ENCODE assay signal across 8 mouse cellular contexts in the genomic region with DNA sequence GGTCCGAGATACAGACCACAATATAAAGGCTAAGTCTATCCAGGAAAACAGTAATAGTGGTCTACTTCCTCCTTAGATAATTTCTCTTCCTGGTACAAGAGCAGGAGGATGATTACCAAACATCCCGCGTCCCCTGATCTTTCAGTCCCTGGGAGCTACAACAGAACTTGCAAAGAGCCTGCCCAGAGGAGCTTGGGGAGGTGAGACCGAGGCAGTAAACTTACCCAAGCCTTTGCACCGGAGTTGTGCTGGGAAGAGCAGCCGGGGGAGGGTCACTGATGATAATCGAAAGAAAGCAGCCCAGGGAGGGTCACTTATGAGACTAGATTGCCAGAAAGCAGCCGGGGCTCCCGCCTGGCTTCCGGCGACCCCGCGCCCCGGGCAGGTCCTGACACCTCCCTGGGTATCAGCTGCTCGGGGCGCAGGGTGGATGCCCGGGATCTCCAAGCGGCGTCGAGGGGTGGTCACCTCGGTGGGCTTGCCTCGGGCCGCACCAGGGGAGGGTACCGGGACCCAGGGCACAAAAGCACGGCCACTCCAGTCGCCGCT. TPM values are rescaled to one million over a fixed set of nuclear protein-coding genes. Genes with fewer than 3 reads are reported as not detected.
DNase-seq lines count a peak whose midpoint lies in the region; ATAC-seq and TF ChIP-seq lines count a peak whose summit lies in the region.

No protein-coding gene starts in this region.

- peak overlapping the region; percentile 94 for H3K27ac ChIP-seq in kidney, embryonic 15.5 days
- H3K27ac ChIP-seq in heart, postnatal 0 days (ENCODE audit: low read depth) = peak overlapping the region; percentile 78
- H3K27ac ChIP-seq in lung, embryonic 15.5 days = peak overlapping the region; percentile 89
- H3K27ac ChIP-seq in stomach, embryonic 14.5 days (ENCODE audit: low read length) = peak overlapping the region; percentile 82

- peak; percentile 44 for ATAC-seq in kidney, embryonic 15.5 days (replicated peaks; ENCODE audit: low FRiP score)
- ATAC-seq in heart, postnatal 0 days (ENCODE audit: insufficient read depth, low read depth) = no peak; the same call in 1 of the 2 replicates
- peak; percentile 35 for ATAC-seq in lung, embryonic 15.5 days (ENCODE audit: borderline replicate concordance, extremely low read depth, low FRiP score, low TSS enrichment)
- ATAC-seq in stomach, embryonic 14.5 days (ENCODE audit: insufficient number of reproducible peaks, insufficient read depth, low FRiP score, low read depth) = peak; percentile 12

- DNase-seq in kidney, adult 9 months = no peak
- peak; percentile 50 for DNase-seq in c-Kit-positive CD71-negative TER-119-negative erythroid progenitor cells, embryonic 14.5 days (ENCODE audit: low read depth)
- DNase-seq in heart, postnatal 0 days (ENCODE audit: low spot score) = peak; percentile 10
- DNase-seq in left cerebral cortex, adult 8-10 months (ENCODE audit: low spot score in 2 of 2) = no peak
- no peak for DNase-seq in thymus, postnatal 10 days (ENCODE audit: low spot score in 2 of 2)

- no peak for TF ChIP-seq CTCF in heart, postnatal 0 days (IDR thresholded peaks at IDR 0.05; ENCODE audit: low read depth)

- TF ChIP-seq EP300 in heart, postnatal 0 days (IDR thresholded peaks at IDR 0.05; ENCODE audit: low read depth) = no peak

- peak overlapping the region; percentile 78 for H3K4me2 ChIP-seq in kidney, embryonic 15.5 days
- peak overlapping the region; percentile 76 for H3K4me2 ChIP-seq in heart, postnatal 0 days (ENCODE audit: low read depth, low read length)
- H3K4me2 ChIP-seq in lung, embryonic 15.5 days = peak overlapping the region; percentile 65
- peak overlapping the region; percentile 68 for H3K4me2 ChIP-seq in stomach, embryonic 14.5 days (replicated peaks; ENCODE audit: low read depth, low read length)

- 0 out of 2 replicates have a peak, but pooled peaks cover 5% of the 10 kb centered on the region for H3K4me1 ChIP-seq in kidney, embryonic 15.5 days
- peaks cover 7% of the 10 kb centered on the region; the same call in 1 of the 2 replicates for H3K4me1 ChIP-seq in heart, postnatal 0 days (ENCODE audit: control insufficient read depth, insufficient read depth)
- peaks cover 8% of the 10 kb centered on the region; the same call in 1 of the 2 replicates for H3K4me1 ChIP-seq in lung, embryonic 15.5 days
- H3K4me1 ChIP-seq in stomach, embryonic 14.5 days (ENCODE audit: control insufficient read depth, insufficient read depth, low read length) = no peaks in the 10 kb centered on the region

- peak overlapping the region; percentile 98 for H3K4me3 ChIP-seq in kidney, embryonic 15.5 days (replicated peaks)
- peak overlapping the region; percentile 88 for H3K4me3 ChIP-seq in heart, postnatal 0 days (ENCODE audit: low read depth, low read length)
- H3K4me3 ChIP-seq in lung, embryonic 15.5 days = peak overlapping the region; percentile 78
- peak overlapping the region; percentile 95 for H3K4me3 ChIP-seq in stomach, embryonic 14.5 days (ENCODE audit: low read depth, low read length)

- H3K27me3 ChIP-seq in kidney, embryonic 15.5 days = no peaks in the 10 kb centered on the region
- H3K27me3 ChIP-seq in heart, postnatal 0 days (ENCODE audit: control insufficient read depth, insufficient read depth, low read length) = no peaks in the 10 kb centered on the region
- H3K27me3 ChIP-seq in lung, embryonic 15.5 days = no peaks in the 10 kb centered on the region
- H3K27me3 ChIP-seq in stomach, embryonic 14.5 days (ENCODE audit: control insufficient read depth, insufficient read depth, low read length) = no peaks in the 10 kb centered on the region

- H3K9ac ChIP-seq in kidney, embryonic 15.5 days = peak overlapping the region; percentile 89
- H3K9ac ChIP-seq in heart, postnatal 0 days (replicated peaks; ENCODE audit: low read depth, low read length) = peak overlapping the region; percentile 74
- H3K9ac ChIP-seq in lung, embryonic 15.5 days = peak overlapping the region; percentile 87
- H3K9ac ChIP-seq in stomach, embryonic 14.5 days (replicated peaks; ENCODE audit: low read depth, low read length) = peak overlapping the region; percentile 84

- no peaks in the 10 kb centered on the region for H3K9me3 ChIP-seq in kidney, embryonic 15.5 days (replicated peaks)
- H3K9me3 ChIP-seq in heart, postnatal 0 days (replicated peaks; ENCODE audit: control insufficient read depth, low read length) = no peaks in the 10 kb centered on the region
- no peaks in the 10 kb centered on the region for H3K9me3 ChIP-seq in lung, embryonic 15.5 days
- no peaks in the 10 kb centered on the region for H3K9me3 ChIP-seq in stomach, embryonic 14.5 days (ENCODE audit: control insufficient read depth, low read depth, low read length)

- H3K36me3 ChIP-seq in kidney, embryonic 15.5 days = peaks cover 20% of the 10 kb centered on the region
- peaks cover 20% of the 10 kb centered on the region for H3K36me3 ChIP-seq in heart, postnatal 0 days (replicated peaks; ENCODE audit: control insufficient read depth, insufficient read depth, low read length)
- H3K36me3 ChIP-seq in lung, embryonic 15.5 days = peaks cover 15% of the 10 kb centered on the region
- peaks cover 10% of the 10 kb centered on the region for H3K36me3 ChIP-seq in stomach, embryonic 14.5 days (ENCODE audit: control insufficient read depth, insufficient read depth, low read length)

- WGBS in kidney, embryonic 15.5 days = under 1% methylated on average over 27 of the region's 27 CpGs
- under 1% methylated on average over 27 of the region's 27 CpGs for WGBS in heart, postnatal 0 days
- WGBS in lung, embryonic 15.5 days = under 1% methylated on average over 27 of the region's 27 CpGs
- WGBS in stomach, embryonic 14.5 days = under 1% methylated on average over 25 of the region's 27 CpGs

RNA-seq across cellular contexts. Expression of gene Apaf1, which starts 0.5 kb away (rescaled TPM):
- polyA plus RNA-seq in kidney, embryonic 15.5 days (2015; fragmentation: Nextera tagmentation; extraction: Ambion mirVana) = 17.3 and 19.7 TPM in 2 replicates
- 21.8 and 31.7 TPM in 2 replicates for total RNA-seq in heart, postnatal 0 days (2014; rRNA removed; ENCODE audit: low replicate concordance)
- 5.1 and 6.2 TPM in 2 replicates for polyA plus RNA-seq in heart, postnatal 0 days (2015; fragmentation: Nextera tagmentation; extraction: Ambion mirVana)
- polyA plus RNA-seq in lung, embryonic 15.5 days (2015; fragmentation: Nextera tagmentation; extraction: Ambion mirVana) = 19.0 and 19.3 TPM in 2 replicates
- 24.5 and 27.6 TPM in 2 replicates for polyA plus RNA-seq in stomach, embryonic 14.5 days (2014; fragmentation: Nextera tagmentation; extraction: Ambion mirVana)
- total RNA-seq in left cerebral cortex, adult 8-10 months (2022) = 10 to 100 TPM; 10.6 to 12.7 (median 11.9) TPM

RNA-seq across cellular contexts. Expression of gene Ikbip, which starts 0.7 kb away (rescaled TPM):
- 43.0 and 46.6 TPM in 2 replicates for polyA plus RNA-seq in kidney, embryonic 15.5 days (2015; fragmentation: Nextera tagmentation; extraction: Ambion mirVana)
- total RNA-seq in heart, postnatal 0 days (2014; rRNA removed; ENCODE audit: low replicate concordance) = 21.1 and 28.6 TPM in 2 replicates
- polyA plus RNA-seq in heart, postnatal 0 days (2015; fragmentation: Nextera tagmentation; extraction: Ambion mirVana) = 31.0 and 31.9 TPM in 2 replicates
- 44.1 and 48.0 TPM in 2 replicates for polyA plus RNA-seq in lung, embryonic 15.5 days (2015; fragmentation: Nextera tagmentation; extraction: Ambion mirVana)
- 51.9 and 54.1 TPM in 2 replicates for polyA plus RNA-seq in stomach, embryonic 14.5 days (2014; fragmentation: Nextera tagmentation; extraction: Ambion mirVana)
- total RNA-seq in left cerebral cortex, adult 8-10 months (2022) = 10 to 100 TPM; 11.5 to 19.7 (median 15.6) TPM

RNA-seq across cellular contexts. Expression of gene Slc25a3, which starts 41.8 kb away (rescaled TPM):
- 557 and 573 TPM in 2 replicates for polyA plus RNA-seq in kidney, embryonic 15.5 days (2015; fragmentation: Nextera tagmentation; extraction: Ambion mirVana)
- 1,527 and 1,847 TPM in 2 replicates for total RNA-seq in heart, postnatal 0 days (2014; rRNA removed; ENCODE audit: low replicate concordance)
- polyA plus RNA-seq in heart, postnatal 0 days (2015; fragmentation: Nextera tagmentation; extraction: Ambion mirVana) = 2,043 and 2,050 TPM in 2 replicates
- 417 and 419 TPM in 2 replicates for polyA plus RNA-seq in lung, embryonic 15.5 days (2015; fragmentation: Nextera tagmentation; extraction: Ambion mirVana)
- 501 and 502 TPM in 2 replicates for polyA plus RNA-seq in stomach, embryonic 14.5 days (2014; fragmentation: Nextera tagmentation; extraction: Ambion mirVana)
- 100 to 1,000 TPM; 531 to 567 (median 564) TPM for total RNA-seq in left cerebral cortex, adult 8-10 months (2022)

Comparison
In these comparisons a context has a peak if more than half of its experiments do, and no peak if none do; other contexts are left out.
1. DNase-seq: peak in c-Kit-positive CD71-negative TER-119-negative erythroid progenitor cells, embryonic 14.5 days (single experiment) and heart, postnatal 0 days (single experiment); none in kidney, adult 9 months (single experiment), left cerebral cortex, adult 8-10 months (0 of 2) and thymus, postnatal 10 days (0 of 2).
2. Peak in every context shown above with its lines, with median percentiles within 50 percentile points of each other: H3K27ac ChIP-seq, H3K4me2 ChIP-seq, H3K4me3 ChIP-seq and H3K9ac ChIP-seq.